Mouse (Mus musculus) hindbrain, postnatal 0 days (tissue): ENCODE data around the gene Med26. TPM values are rescaled to one million over a fixed set of nuclear protein-coding genes. Genes with fewer than 3 reads are reported as not detected.

Experiments
- ATAC-seq: fragments of 200-750 bp; cut with Nextera tagmentation; 2 replicates; pipeline ENCODE4 v1.8.0; 2017; ENCODE audit warnings: mild to moderate bottlenecking, moderate TSS enrichment, moderate library complexity
- DNase-seq: peaks from one replicate; pipeline ENCODE4 v3.0.0-alpha.2; 2015; ENCODE audit warnings: low spot score
- H3K27ac ChIP-seq: fragments of 300-500 bp; sonication (generic); 2 replicates; pipeline ENCODE4 v1.5.1; 2014; ENCODE audit warnings: mild to moderate bottlenecking
- H3K27me3 ChIP-seq: fragments of 300-500 bp; sonication (generic); 2 replicates; pipeline ENCODE4 v1.6.1; 2014; ENCODE audit warnings: low read length, mixed read lengths; ENCODE audit not compliant: insufficient read depth
- H3K36me3 ChIP-seq: fragments of 300-500 bp; sonication (generic); 2 replicates; pipeline ENCODE4 v1.6.1; 2014; ENCODE audit warnings: low read length, mixed read lengths; ENCODE audit not compliant: insufficient read depth
- H3K4me1 ChIP-seq: fragments of 300-500 bp; sonication (generic); 2 replicates; pipeline ENCODE4 v1.6.1; 2014; ENCODE audit warnings: antibody characterized with exemption, low read length, mixed read lengths; ENCODE audit not compliant: insufficient read depth
- H3K4me2 ChIP-seq: fragments of 300-500 bp; sonication (generic); 2 replicates; pipeline ENCODE4 v1.6.1; 2014; ENCODE audit warnings: low read depth, mild to moderate bottlenecking, low read length, moderate library complexity, mixed read lengths
- H3K4me3 ChIP-seq: fragments of 300-500 bp; sonication (generic); 2 replicates; pipeline ENCODE4 v1.5.1; 2014; ENCODE audit warnings: low read length
- H3K9ac ChIP-seq: fragments of 300-500 bp; sonication (generic); replicated peaks from 2 replicates; pipeline ENCODE4 v1.6.1; 2014; ENCODE audit warnings: mild to moderate bottlenecking, low read length, moderate library complexity, mixed read lengths
- H3K9me3 ChIP-seq: fragments of 300-500 bp; sonication (generic); 2 replicates; pipeline ENCODE4 v1.6.1; 2016; ENCODE audit warnings: low read length, mixed read lengths
- CTCF ChIP-seq: IDR thresholded peaks from 2 replicates; pipeline ENCODE4 v1.5.1; 2016; ENCODE audit warnings: antibody characterized with exemption, control low read depth, low read depth
- WGBS: fragments of 180-500 bp; shearing (Covaris S2); extraction: QIAGEN DNeasy Blood & Tissue Kit; methylation state at CpG from one replicate; pipeline ENCODE4 v1.1.7; 2014; 5-methylcytosine and 5-hydroxymethylcytosine counted together
- polyA plus RNA-seq: library from polyadenylated mRNA; unstranded; fragments of >200 nt; fragmentation: Nextera tagmentation; extraction: Ambion mirVana; gene quantifications from 2 replicates; pipeline ENCODE4 v1.2.1, GENCODE M21; 2015
- total RNA-seq: library from RNA; depleted of rRNA; stranded (reverse); fragments of >200 nt; gene quantifications from 2 replicates; pipeline ENCODE4 v1.2.3, GENCODE M21; 2014

Gene Med26
- total and polyA plus RNA-seq, 2 experiments from 2014 or later: 15.2 to 15.5 TPM

GRCm38 (mm10) chr8:72500521-72500931 lies 47.5 kb downstream of the Med26 start:
- DNase-seq (no peak), ATAC-seq (0 out of 2 replicates have a peak, but pooled peaks have one; percentile 12)
- Histone ChIP-seq H3K36me3 (peaks cover 7% of the 10 kb centered on the region), H3K27ac (no peak overlapping the region), H3K27me3 (no peaks in the 10 kb centered on the region), H3K9me3 (no peaks in the 10 kb centered on the region), H3K9ac (no peak overlapping the region), H3K4me1 (no peaks in the 10 kb centered on the region), H3K4me2 (no peak overlapping the region), H3K4me3 (no peak overlapping the region)
- TF ChIP-seq CTCF: no peak
- WGBS: 74% methylated on average over 1 of the region's 1 CpGs

- Histone ChIP-seq H3K9me3 (no peaks in the 10 kb centered on the region), H3K9ac (no peak overlapping the region), H3K36me3 (peaks cover 14% of the 10 kb centered on the region), H3K27ac (no peak overlapping the region), H3K27me3 (no peaks in the 10 kb centered on the region), H3K4me3 (no peak overlapping the region), H3K4me2 (no peak overlapping the region), H3K4me1 (no peaks in the 10 kb centered on the region)
- DNase-seq (no peak), ATAC-seq (no peak)
- no peak for TF ChIP-seq CTCF
- WGBS: 91% methylated on average over 2 of the region's 2 CpGs
Measured at GRCm38 (mm10) chr8:72499521-72500284, 48.4 kb downstream of the Med26 start.

GRCm38 (mm10) chr8:72498527-72498926 lies 49.5 kb downstream of the Med26 start:
- no peak for ATAC-seq
- peaks cover 3% of the 10 kb centered on the region for H3K4me1 ChIP-seq
- peaks cover 18% of the 10 kb centered on the region for H3K36me3 ChIP-seq
- WGBS: 93% methylated on average over 4 of the region's 4 CpGs
- no peak overlapping the region for H3K4me2 ChIP-seq
- H3K27me3 ChIP-seq: no peaks in the 10 kb centered on the region
- DNase-seq: no peak
- H3K27ac ChIP-seq: no peak overlapping the region
- H3K9me3 ChIP-seq: no peaks in the 10 kb centered on the region
- H3K4me3 ChIP-seq: no peak overlapping the region
- TF ChIP-seq CTCF: no peak
- H3K9ac ChIP-seq: no peak overlapping the region

- Histone ChIP-seq H3K4me2 (no peak overlapping the region), H3K9me3 (no peaks in the 10 kb centered on the region), H3K27ac (no peak overlapping the region), H3K27me3 (no peaks in the 10 kb centered on the region), H3K4me1 (peaks cover 6% of the 10 kb centered on the region), H3K36me3 (peaks cover 18% of the 10 kb centered on the region), H3K4me3 (no peak overlapping the region), H3K9ac (no peak overlapping the region)
- DNase-seq (no peak), ATAC-seq (no peak)
- 88% methylated on average over 1 of the region's 1 CpGs for WGBS
- TF ChIP-seq CTCF: no peak
Measured at GRCm38 (mm10) chr8:72497911-72498310, 50.2 kb downstream of the Med26 start.

- 93% methylated on average over 19 of the region's 19 CpGs for WGBS
- Histone ChIP-seq H3K9ac (no peak overlapping the region), H3K27me3 (no peaks in the 10 kb centered on the region), H3K4me3 (no peak overlapping the region), H3K4me2 (no peak overlapping the region), H3K27ac (no peak overlapping the region), H3K9me3 (no peaks in the 10 kb centered on the region), H3K4me1 (peaks cover 13% of the 10 kb centered on the region), H3K36me3 (peaks cover 18% of the 10 kb centered on the region)
- no peak for TF ChIP-seq CTCF
- DNase-seq (no peak), ATAC-seq (no peak)
Measured at GRCm38 (mm10) chr8:72496217-72496616, 51.9 kb downstream of the Med26 start.

- Histone ChIP-seq H3K4me2 (no peak overlapping the region), H3K27me3 (no peaks in the 10 kb centered on the region), H3K9ac (no peak overlapping the region), H3K27ac (no peak overlapping the region), H3K4me1 (peaks cover 18% of the 10 kb centered on the region), H3K36me3 (peaks cover 18% of the 10 kb centered on the region), H3K4me3 (no peak overlapping the region), H3K9me3 (no peaks in the 10 kb centered on the region)
- ATAC-seq (no peak), DNase-seq (no peak)
- TF ChIP-seq CTCF: no peak
- 83% methylated on average over 23 of the region's 23 CpGs for WGBS
Measured at GRCm38 (mm10) chr8:72495411-72496111, 52.5 kb downstream of the Med26 start.

GRCm38 (mm10) chr8:72493381-72493780 lies 54.7 kb downstream of the Med26 start:
- no peak for TF ChIP-seq CTCF
- Histone ChIP-seq H3K4me3 (peak overlapping the region; percentile 91), H3K9me3 (no peaks in the 10 kb centered on the region), H3K27me3 (no peaks in the 10 kb centered on the region), H3K9ac (peak overlapping the region; percentile 81), H3K27ac (peak overlapping the region; percentile 85), H3K4me1 (peaks cover 20% of the 10 kb centered on the region), H3K4me2 (peak overlapping the region; percentile 82), H3K36me3 (peaks cover 26% of the 10 kb centered on the region)
- ATAC-seq (no peak), DNase-seq (peak; percentile 10)
- 14% methylated on average over 8 of the region's 8 CpGs for WGBS
